Mouse (Mus musculus) brown adipose tissue, adult 24 weeks (tissue): ENCODE data around the gene Zic1. TPM values are rescaled to one million over a fixed set of nuclear protein-coding genes. Genes with fewer than 3 reads are reported as not detected.

ENCODE experiments used
- H3K27ac ChIP-seq: fragments of 200-500 bp; replicated peaks from 2 replicates; pipeline ENCODE4 v1.5.1; 2012; ENCODE audit warnings: low read depth, mild to moderate bottlenecking, low read length
- H3K4me1 ChIP-seq: fragments of 200-500 bp; 2 replicates; pipeline ENCODE4 v1.6.1; 2012; ENCODE audit warnings: low read length, mixed read lengths; ENCODE audit not compliant: control insufficient read depth, insufficient read depth, insufficient read length
- H3K4me3 ChIP-seq: fragments of 200-500 bp; 2 replicates; pipeline ENCODE4 v1.5.1; 2012; ENCODE audit warnings: low read depth, mild to moderate bottlenecking, low read length, moderate library complexity; ENCODE audit not compliant: insufficient read depth
- polyA plus RNA-seq: library from polyadenylated mRNA; stranded (reverse); fragments of >200 nt; gene quantifications from 2 replicates; pipeline ENCODE4 v1.2.4, GENCODE M21; 2012; ENCODE audit not compliant: missing spikeins, insufficient read depth, insufficient read length

Zic1 gene
- 3.2 and 4.1 TPM in 2 replicates for polyA plus RNA-seq

GRCm38 (mm10) chr9:91365664-91366063 is at the start of gene Zic1:
Zic1 (minus strand) TSS chr9:91365810.
- Histone ChIP-seq H3K4me3 (peak within 1 kb of the TSS; percentile 72), H3K27ac (peak within 1 kb of the TSS; percentile 63), H3K4me1 (no peaks in the 10 kb centered on the region)

GRCm38 (mm10) chr9:91414007-91414661 is 48.5 kb upstream of the Zic1 start:
- Histone ChIP-seq H3K27ac (no peak overlapping the region), H3K4me3 (no peak overlapping the region), H3K4me1 (no peaks in the 10 kb centered on the region)

GRCm38 (mm10) chr9:91409771-91410170 is 44.2 kb upstream of the Zic1 start:
- no peak overlapping the region for H3K4me3 ChIP-seq
- H3K4me1 ChIP-seq: no peaks in the 10 kb centered on the region
- no peak overlapping the region for H3K27ac ChIP-seq

GRCm38 (mm10) chr9:91406258-91406763 is 40.7 kb upstream of the Zic1 start:
- H3K4me3 ChIP-seq: no peak overlapping the region
- no peaks in the 10 kb centered on the region for H3K4me1 ChIP-seq
- H3K27ac ChIP-seq: no peak overlapping the region

GRCm38 (mm10) chr9:91405753-91406178 is 40.2 kb upstream of the Zic1 start:
- no peak overlapping the region for H3K4me3 ChIP-seq
- H3K4me1 ChIP-seq: no peaks in the 10 kb centered on the region
- H3K27ac ChIP-seq: no peak overlapping the region

- Histone ChIP-seq H3K4me1 (no peaks in the 10 kb centered on the region), H3K27ac (no peak overlapping the region), H3K4me3 (no peak overlapping the region)
Measured at GRCm38 (mm10) chr9:91404905-91405752, 39.5 kb upstream of the Zic1 start.

- Histone ChIP-seq H3K27ac (no peak overlapping the region), H3K4me3 (no peak overlapping the region), H3K4me1 (no peaks in the 10 kb centered on the region)
Measured at GRCm38 (mm10) chr9:91404229-91404628, 38.6 kb upstream of the Zic1 start.

GRCm38 (mm10) chr9:91401471-91401870 is 35.9 kb upstream of the Zic1 start:
- Histone ChIP-seq H3K27ac (no peak overlapping the region), H3K4me3 (no peak overlapping the region), H3K4me1 (no peaks in the 10 kb centered on the region)

- H3K4me1 ChIP-seq: no peaks in the 10 kb centered on the region
- H3K4me3 ChIP-seq: no peak overlapping the region
Measured at GRCm38 (mm10) chr9:91400482-91401093, 35.0 kb upstream of the Zic1 start.

GRCm38 (mm10) chr9:91399976-91400375 is 34.4 kb upstream of the Zic1 start:
- no peak overlapping the region for H3K27ac ChIP-seq
- H3K4me3 ChIP-seq: no peak overlapping the region
- no peaks in the 10 kb centered on the region for H3K4me1 ChIP-seq

More at GRCm38 (mm10) chr9:91400482-91401093, 35.0 kb upstream of the Zic1 start:
- no peak overlapping the region for H3K27ac ChIP-seq

- Histone ChIP-seq H3K4me3 (no peak overlapping the region), H3K4me1 (no peaks in the 10 kb centered on the region), H3K27ac (no peak overlapping the region)
Measured at GRCm38 (mm10) chr9:91395066-91395772, 29.6 kb upstream of the Zic1 start.

GRCm38 (mm10) chr9:91394211-91394646 is 28.6 kb upstream of the Zic1 start:
- Histone ChIP-seq H3K4me3 (no peak overlapping the region), H3K4me1 (no peaks in the 10 kb centered on the region), H3K27ac (no peak overlapping the region)

- H3K4me3 ChIP-seq: no peak overlapping the region
- H3K27ac ChIP-seq: no peak overlapping the region
- no peaks in the 10 kb centered on the region for H3K4me1 ChIP-seq
Measured at GRCm38 (mm10) chr9:91393376-91394068, 27.9 kb upstream of the Zic1 start.

GRCm38 (mm10) chr9:91388173-91388572 is 22.6 kb upstream of the Zic1 start:
- H3K4me3 ChIP-seq: no peak overlapping the region
- H3K27ac ChIP-seq: no peak overlapping the region
- no peaks in the 10 kb centered on the region for H3K4me1 ChIP-seq
